In the genomic region with DNA sequence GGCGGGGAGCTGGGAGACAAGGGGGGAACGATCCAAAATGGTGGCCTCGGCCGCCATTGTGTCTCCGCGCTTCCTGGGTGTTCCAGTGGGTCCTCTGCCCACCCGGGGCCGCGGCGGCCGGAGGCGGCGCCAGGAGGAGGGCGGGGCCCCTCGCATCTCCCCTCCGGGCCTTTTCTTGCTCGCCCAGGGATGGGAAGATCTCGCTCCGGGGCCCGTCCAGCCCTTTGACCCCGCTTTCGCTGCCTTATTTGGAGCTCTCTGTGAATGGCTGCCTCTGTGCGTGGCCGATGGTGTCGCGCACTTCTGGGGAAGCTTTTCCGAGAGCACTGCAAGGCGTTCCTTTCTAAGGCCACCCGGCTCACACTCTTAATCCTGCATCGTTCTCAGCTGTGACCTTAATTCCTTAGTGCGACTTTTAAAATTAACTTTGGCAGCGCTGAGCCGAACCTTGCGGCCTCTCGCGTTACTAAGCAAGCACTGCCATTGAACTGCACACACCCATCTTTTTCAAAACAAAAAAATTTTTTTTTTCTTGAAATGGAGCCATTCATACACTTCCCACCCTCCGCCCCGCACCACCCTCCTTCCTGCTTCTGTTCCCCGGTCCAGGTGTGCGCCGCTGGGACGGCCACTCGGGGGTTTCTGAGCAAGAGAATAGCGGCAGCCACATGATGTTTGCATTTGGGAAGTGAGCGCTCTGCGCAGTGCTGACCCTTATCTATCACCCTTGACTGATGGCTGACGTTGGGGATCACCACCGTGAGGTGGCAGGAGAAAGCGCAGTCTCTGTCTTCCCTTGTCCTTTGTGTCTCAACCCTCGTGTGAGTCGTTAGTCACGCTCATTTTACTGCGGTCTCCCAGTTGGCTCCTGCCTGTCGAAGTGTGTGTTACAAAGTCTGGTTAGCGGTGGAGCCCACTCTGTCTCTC, we compare ENCODE assay signal across 8 mouse cellular contexts. TPM values are rescaled to one million over a fixed set of nuclear protein-coding genes. Genes with fewer than 3 reads are reported as not detected.
A peak's percentile ranks its signal among the peaks of the same experiment; 100 is the strongest.
DNase-seq lines count a peak whose midpoint lies in the region; ATAC-seq lines count a peak whose summit lies in the region.

No protein-coding gene starts in this region.

- H3K27ac ChIP-seq in embryonic facial prominence, embryonic 14.5 days (replicated peaks; ENCODE audit: low read depth, low read length), result peak overlapping the region; percentile 99

- intact Hi-C loops in heart, postnatal 36 days (cut with DNase I), result loop anchor here (10.0 kb wide), 1 partner anchor 347 kb away; a partner anchor contains a TSS

- H3K36me3 ChIP-seq in embryonic facial prominence, embryonic 14.5 days (ENCODE audit: control insufficient read depth, insufficient read depth, low read length), result peaks cover 45% of the 10 kb centered on the region

- H3K4me1 ChIP-seq in embryonic facial prominence, embryonic 14.5 days (ENCODE audit: control insufficient read depth, insufficient read depth, low read length), result peaks cover 21% of the 10 kb centered on the region

- peak; percentile 65 for DNase-seq in cerebellum, adult 11-12 months
- no peak for DNase-seq in cerebellum, adult 8-10 months
- peak; percentile 81 for DNase-seq in adrenal gland, adult 2 months
- peak; percentile 84 for DNase-seq in embryonic facial prominence, embryonic 14.5 days (ENCODE audit: low spot score)
- peak; percentile 50 to 73 for DNase-seq in heart, postnatal 36 days
- DNase-seq in layer of hippocampus, postnatal 14 days (ENCODE audit: low spot score in 2 of 2), result peak; percentile 61 to 65
- DNase-seq in skeletal muscle tissue, adult 2 months (ENCODE audit: low read depth, low spot score), result peak; percentile 61

- peak overlapping the region; percentile 96 for H3K4me3 ChIP-seq in embryonic facial prominence, embryonic 14.5 days (ENCODE audit: low read depth, low read length)

- peak overlapping the region; percentile 86 for H3K4me2 ChIP-seq in embryonic facial prominence, embryonic 14.5 days (ENCODE audit: low read depth, low read length)

- no peaks in the 10 kb centered on the region for H3K9me3 ChIP-seq in embryonic facial prominence, embryonic 14.5 days (ENCODE audit: control insufficient read depth, low read length)

- peak overlapping the region; percentile 100 for H3K9ac ChIP-seq in embryonic facial prominence, embryonic 14.5 days (ENCODE audit: low read depth, low read length)

- H3K27me3 ChIP-seq in embryonic facial prominence, embryonic 14.5 days (replicated peaks; ENCODE audit: control insufficient read depth, insufficient read depth, low read length), result no peaks in the 10 kb centered on the region

- peak; percentile 28 for ATAC-seq in embryonic facial prominence, embryonic 14.5 days (ENCODE audit: low read depth)
- ATAC-seq in megakaryocyte, adult 5-6 weeks (ENCODE audit: poor library complexity, severe bottlenecking), result peak; percentile 54

- WGBS in embryonic facial prominence, embryonic 14.5 days, result under 1% methylated on average over 39 of the region's 55 CpGs

RNA-seq across cellular contexts. Expression of a gene that starts 0.7 kb away (rescaled TPM):
- 100 to 1,000 TPM; 192 to 200 TPM for total RNA-seq in adrenal gland, adult 2 months (2021)
- 164 and 180 TPM in 2 replicates for polyA plus RNA-seq in adrenal gland, adult 2 months (2012; rRNA removed)
- 347 and 431 TPM in 2 replicates for polyA plus RNA-seq in embryonic facial prominence, embryonic 14.5 days (2014; fragmentation: Nextera tagmentation; extraction: Ambion mirVana)
- 10 to 100 TPM; 83.3 to 97.3 TPM for total RNA-seq in heart, postnatal 36 days (2021)
- total RNA-seq in layer of hippocampus, postnatal 14 days (2021), result 100 to 1,000 TPM; 234 to 244 TPM
- 166 TPM in 2 replicates for total RNA-seq in megakaryocyte, adult 5-6 weeks (2015)
- 115 and 125 TPM in 2 replicates for total RNA-seq in megakaryocyte, adult 5-6 weeks (2017)

RNA-seq across cellular contexts. Expression of a gene that starts 6.7 kb away (rescaled TPM):
- total RNA-seq in adrenal gland, adult 2 months (2021), result 10 to 100 TPM; 14.1 to 19.4 TPM
- 52.3 and 57.6 TPM in 2 replicates for polyA plus RNA-seq in adrenal gland, adult 2 months (2012; rRNA removed)
- polyA plus RNA-seq in embryonic facial prominence, embryonic 14.5 days (2014; fragmentation: Nextera tagmentation; extraction: Ambion mirVana), result 3.3 and 4.8 TPM in 2 replicates
- 1 to 10 TPM; 8.0 to 8.5 TPM for total RNA-seq in heart, postnatal 36 days (2021)
- 10 to 100 TPM; 13.2 to 14.5 TPM for total RNA-seq in layer of hippocampus, postnatal 14 days (2021)
- total RNA-seq in megakaryocyte, adult 5-6 weeks (2015), result 2.2 and 4.5 TPM in 2 replicates
- total RNA-seq in megakaryocyte, adult 5-6 weeks (2017), result 10.2 and 13.3 TPM in 2 replicates

RNA-seq across cellular contexts. Expression of a gene that starts 8.8 kb away (rescaled TPM):
- 1 to 10 TPM; 5.6 to 5.7 TPM for total RNA-seq in adrenal gland, adult 2 months (2021)
- polyA plus RNA-seq in adrenal gland, adult 2 months (2012; rRNA removed), result 7.2 and 8.5 TPM in 2 replicates
- polyA plus RNA-seq in embryonic facial prominence, embryonic 14.5 days (2014; fragmentation: Nextera tagmentation; extraction: Ambion mirVana), result 5.1 and 5.2 TPM in 2 replicates
- total RNA-seq in heart, postnatal 36 days (2021), result 1 to 10 TPM; 2.0 to 2.6 TPM
- total RNA-seq in layer of hippocampus, postnatal 14 days (2021), result 100 to 1,000 TPM; 485 to 488 TPM
- 6.2 and 6.9 TPM in 2 replicates for total RNA-seq in megakaryocyte, adult 5-6 weeks (2015)
- total RNA-seq in megakaryocyte, adult 5-6 weeks (2017), result 3.0 and 3.6 TPM in 2 replicates

RNA-seq across cellular contexts. Expression of a gene that starts 20.3 kb away (rescaled TPM):
- total RNA-seq in adrenal gland, adult 2 months (2021), result 100 to 1,000 TPM; 172 to 281 TPM
- polyA plus RNA-seq in adrenal gland, adult 2 months (2012; rRNA removed), result 473 and 543 TPM in 2 replicates
- 46.9 and 51.7 TPM in 2 replicates for polyA plus RNA-seq in embryonic facial prominence, embryonic 14.5 days (2014; fragmentation: Nextera tagmentation; extraction: Ambion mirVana)
- total RNA-seq in heart, postnatal 36 days (2021), result 100 to 1,000 TPM in 1 of 2 experiments, 10 to 100 TPM in 1; 87.6 to 133 TPM
- 10 to 100 TPM; 14.5 to 14.8 TPM for total RNA-seq in layer of hippocampus, postnatal 14 days (2021)
- 572 and 605 TPM in 2 replicates for total RNA-seq in megakaryocyte, adult 5-6 weeks (2015)
- 1,046 and 1,120 TPM in 2 replicates for total RNA-seq in megakaryocyte, adult 5-6 weeks (2017)

RNA-seq across cellular contexts. Expression of a gene that starts 21.6 kb away (rescaled TPM):
- total RNA-seq in adrenal gland, adult 2 months (2021), result not detected
- polyA plus RNA-seq in adrenal gland, adult 2 months (2012; rRNA removed), result 0.31 and 1.3 TPM in 2 replicates
- 0.47 TPM in 1 of 2 replicates, not detected in the other for polyA plus RNA-seq in embryonic facial prominence, embryonic 14.5 days (2014; fragmentation: Nextera tagmentation; extraction: Ambion mirVana)
- total RNA-seq in heart, postnatal 36 days (2021), result not detected
- total RNA-seq in layer of hippocampus, postnatal 14 days (2021), result not detected
- total RNA-seq in megakaryocyte, adult 5-6 weeks (2015), result 0.76 and 2.5 TPM in 2 replicates
- 0.88 and 4.0 TPM in 2 replicates for total RNA-seq in megakaryocyte, adult 5-6 weeks (2017)

Comparison
In these comparisons a context has a peak if more than half of its experiments do, and no peak if none do; other contexts are left out.
1. RNA of a gene that starts 8.8 kb away (total RNA-seq): 485 to 488 TPM in layer of hippocampus, postnatal 14 days; 3.0 to 6.9 TPM in megakaryocyte, adult 5-6 weeks, 5.6 to 5.7 TPM in adrenal gland, adult 2 months and 2.0 to 2.6 TPM in heart, postnatal 36 days; every median in the first group is over 10 times any median in the second.